Mouse (Mus musculus) telencephalon, adult 2 months (tissue): ENCODE data around the gene Paox.

Experiments used
- DNase-seq: peaks from one replicate; pipeline ENCODE4 v3.0.0-alpha.2; 2011; ENCODE audit warnings: low read depth, low spot score

The Paox gene

DNA sequence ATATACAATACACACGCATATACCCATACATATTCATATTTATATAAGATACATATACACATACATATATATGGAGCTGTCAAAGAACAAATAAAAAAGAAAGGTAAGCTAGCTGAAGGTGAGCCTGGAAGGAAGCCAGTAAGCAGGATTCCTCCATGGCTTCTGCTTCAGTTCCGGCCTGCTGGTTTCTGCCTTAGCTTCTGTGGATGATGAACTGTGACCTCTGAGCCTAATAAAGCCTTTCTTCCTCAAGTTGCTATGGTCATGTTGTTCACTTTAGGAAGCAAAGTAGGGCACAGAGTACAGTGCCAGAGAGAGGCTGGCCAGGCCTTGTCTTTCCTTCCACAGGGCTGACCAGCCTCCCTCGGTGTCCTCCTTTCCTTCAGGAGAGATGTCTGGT lies 55.3 kb downstream of the Paox start:
- DNase-seq, result no peak

DNA sequence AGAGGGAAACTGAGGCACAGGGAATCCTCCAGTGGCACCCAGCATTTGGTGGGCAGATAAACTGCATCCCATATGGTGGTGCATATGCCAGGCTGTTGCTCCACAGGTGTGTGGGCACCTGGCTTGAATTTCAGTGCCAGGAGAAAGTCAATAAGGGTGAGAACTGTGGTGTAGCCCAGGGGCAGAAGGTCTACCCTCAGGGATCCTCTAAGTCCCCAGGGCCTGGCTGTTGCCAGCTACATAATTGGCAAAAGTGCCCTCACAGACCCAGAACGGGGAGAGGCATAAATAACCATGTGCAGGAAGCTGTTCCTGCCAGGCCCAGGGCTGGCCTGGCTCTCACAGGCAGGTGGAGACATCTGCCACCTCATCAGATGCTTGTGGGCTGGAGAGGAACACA lies 57.3 kb downstream of the Paox start, which contains the start of gene Olfr523:
Olfr523 (plus strand) TSS at position 282 of the 400 bp plus-strand sequence.
- no peak for DNase-seq

DNA sequence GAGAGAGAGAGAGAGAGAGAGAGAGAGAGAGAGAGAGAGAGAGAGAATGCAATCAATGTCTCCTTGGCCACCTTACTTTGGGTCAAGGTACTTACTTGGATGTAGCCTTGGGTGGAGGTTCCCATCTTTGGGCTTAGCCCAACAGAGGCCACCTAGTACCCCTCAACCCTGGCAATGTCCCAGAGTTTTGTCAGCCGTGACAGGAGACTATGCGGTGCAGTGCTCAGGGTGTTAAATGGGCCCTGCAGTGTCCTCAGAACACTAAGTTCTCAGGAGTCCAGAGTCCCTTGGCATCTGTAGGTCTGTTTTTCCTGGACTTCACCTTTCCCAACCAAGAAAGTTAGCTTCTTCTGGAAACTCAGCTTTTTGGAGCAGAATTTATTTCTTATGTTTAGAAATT lies 63.6 kb downstream of the Paox start:
- no peak for DNase-seq

DNA sequence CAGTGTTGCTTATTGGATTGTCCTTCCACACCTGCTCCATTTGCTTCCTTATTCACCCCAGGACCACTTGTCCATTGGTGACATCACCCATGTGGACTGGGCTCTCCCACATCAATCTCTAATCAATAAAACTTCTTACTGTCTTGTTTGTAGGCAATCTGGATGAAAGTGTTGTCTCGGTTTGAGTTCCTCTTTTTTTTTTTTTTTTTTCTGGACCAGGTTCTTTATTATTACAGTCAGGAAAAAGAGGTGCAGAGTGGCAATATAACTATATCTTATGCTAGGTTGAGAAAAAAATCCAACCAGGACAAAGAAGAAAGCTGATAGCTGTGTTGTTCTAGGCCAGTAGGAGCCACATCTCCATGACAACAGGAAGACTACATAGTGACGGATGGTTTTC lies 65.1 kb downstream of the Paox start:
- DNase-seq, result no peak

DNA sequence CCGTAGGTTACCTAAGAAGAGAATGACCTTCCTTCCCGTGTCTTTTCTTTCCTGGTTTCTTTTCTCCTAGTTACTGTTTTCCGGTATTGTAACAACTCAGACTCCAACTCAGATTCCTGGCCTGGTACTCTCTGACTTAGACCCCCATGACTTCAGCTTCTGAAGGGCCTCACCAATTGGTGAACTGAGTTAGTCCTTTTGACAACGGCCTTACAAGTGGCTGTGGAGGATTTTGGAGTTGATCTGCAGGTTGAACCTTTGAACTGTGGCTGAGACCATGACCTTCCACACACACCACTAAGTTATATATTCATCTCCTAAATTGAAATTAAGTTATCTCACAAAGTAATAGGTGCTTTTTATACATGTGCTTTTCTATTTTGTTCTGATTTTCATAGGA lies 68.6 kb downstream of the Paox start:
- DNase-seq, result no peak
